Mouse (Mus musculus) bone marrow, adult 2 months (tissue): ENCODE results near the gene Cdr2l.

Source experiments
- CTCF ChIP-seq: fragments of 200-500 bp; IDR thresholded peaks from 2 replicates; pipeline ENCODE4 v1.5.1; 2011; ENCODE audit warnings: low read length, control low read depth; ENCODE audit not compliant: control insufficient read depth, insufficient read depth
- POLR2A ChIP-seq: fragments of 200-500 bp; IDR thresholded peaks from 2 replicates; pipeline ENCODE4 v1.6.1; 2011; ENCODE audit warnings: low read depth, mild to moderate bottlenecking, control low read depth, low read length, borderline replicate concordance; ENCODE audit not compliant: control insufficient read depth

- TF ChIP-seq POLR2A (no peak), CTCF (no peak)
These were observed 38.8 kb downstream of the Cdr2l start for GRCm38 (mm10) chr11:115420336-115421190.
